Mouse (Mus musculus): ENCODE measurements around the gene Nsdhl. TPM values are rescaled to one million over a fixed set of nuclear protein-coding genes. Genes with fewer than 3 reads are reported as not detected.

Gene Nsdhl
- polyA plus RNA-seq, 1 experiment from 2014 or later, result 32.4 TPM

MicroRNAs within 50 kb of the gene (microRNA counts, 519-probe panel; counts per million panel counts)
- microRNA mmu-miR-2137, result not detected

Small RNA genes lying within 50 kb of the gene (microRNA-seq; reads per million reads assigned to microRNA genes)
- gene Mir2137, result not detected

Other genes with a start within 250 kb of the Nsdhl start
- 0.25 and 0.38 TPM in 2 replicates for gene Gabrq, start 93.4 kb upstream of the Nsdhl start, polyA plus RNA-seq (2014; fragmentation: Nextera tagmentation; extraction: Ambion mirVana)
- 77.3 and 87.5 TPM in 2 replicates for gene Cetn2, start 146 bp upstream of the Nsdhl start, polyA plus RNA-seq (2014; fragmentation: Nextera tagmentation; extraction: Ambion mirVana)
- 10.3 and 13.4 TPM in 2 replicates for gene Zfp185, start 68.8 kb downstream of the Nsdhl start, polyA plus RNA-seq (2014; fragmentation: Nextera tagmentation; extraction: Ambion mirVana)
- gene Pnma5, start 118.5 kb downstream of the Nsdhl start, polyA plus RNA-seq (2014; fragmentation: Nextera tagmentation; extraction: Ambion mirVana), result not detected in 2 replicates
- gene Pnma3, start 146.2 kb downstream of the Nsdhl start, polyA plus RNA-seq (2014; fragmentation: Nextera tagmentation; extraction: Ambion mirVana), result 0.27 TPM in 1 of 2 replicates, not detected in the other
- gene Xlr4a, start 163.9 kb downstream of the Nsdhl start, polyA plus RNA-seq (2014; fragmentation: Nextera tagmentation; extraction: Ambion mirVana), result 0.31 and 1.5 TPM in 2 replicates
- gene Xlr3a, start 178.5 kb downstream of the Nsdhl start, polyA plus RNA-seq (2014; fragmentation: Nextera tagmentation; extraction: Ambion mirVana), result 3.3 and 7.9 TPM in 2 replicates
- gene Gm14685, start 198.5 kb downstream of the Nsdhl start, polyA plus RNA-seq (2014; fragmentation: Nextera tagmentation; extraction: Ambion mirVana), result not detected in 2 replicates
- gene Xlr5b, start 230.2 kb downstream of the Nsdhl start, polyA plus RNA-seq (2014; fragmentation: Nextera tagmentation; extraction: Ambion mirVana), result not detected in 2 replicates
- not detected in 2 replicates for gene DXBay18, start 230.9 kb downstream of the Nsdhl start, polyA plus RNA-seq (2014; fragmentation: Nextera tagmentation; extraction: Ambion mirVana)